Mouse (Mus musculus) liver, embryonic 16.5 days (tissue): ENCODE data around the gene Erich4. TPM values are rescaled to one million over a fixed set of nuclear protein-coding genes. Genes with fewer than 3 reads are reported as not detected.
"Not testable (repeated sequence)": the region's sequence is repeated elsewhere in the genome, so short reads cannot be mapped to it uniquely, and the experiment has no call there.

ENCODE experiments used
- ATAC-seq: fragments of 200-750 bp; cut with Nextera tagmentation; 2 replicates; pipeline ENCODE4 v1.8.0; 2017; ENCODE audit warnings: low read depth, mild to moderate bottlenecking, moderate number of reproducible peaks, moderate library complexity
- H3K27ac ChIP-seq: fragments of 300-500 bp; sonication (generic); 2 replicates; pipeline ENCODE4 v1.5.1; 2014; ENCODE audit warnings: mild to moderate bottlenecking, low read length
- H3K27me3 ChIP-seq: fragments of 300-500 bp; sonication (generic); 2 replicates; pipeline ENCODE4 v1.6.1; 2014; ENCODE audit warnings: low read depth, low read length, mixed read lengths; ENCODE audit not compliant: control insufficient read depth, insufficient read depth
- H3K36me3 ChIP-seq: fragments of 300-500 bp; sonication (generic); 2 replicates; pipeline ENCODE4 v1.6.1; 2014; ENCODE audit warnings: mild to moderate bottlenecking; ENCODE audit not compliant: control insufficient read depth, insufficient read depth
- H3K4me1 ChIP-seq: fragments of 300-500 bp; sonication (generic); 2 replicates; pipeline ENCODE4 v1.6.1; 2014; ENCODE audit warnings: low read depth, low read length, mixed read lengths; ENCODE audit not compliant: control insufficient read depth
- H3K4me2 ChIP-seq: fragments of 300-500 bp; sonication (generic); 2 replicates; pipeline ENCODE4 v1.6.1; 2014; ENCODE audit warnings: low read depth, low read length, mixed read lengths
- H3K4me3 ChIP-seq: fragments of 300-500 bp; sonication (generic); 2 replicates; pipeline ENCODE4 v1.5.1; 2014; ENCODE audit warnings: low read depth, mild to moderate bottlenecking, low read length
- H3K9ac ChIP-seq: fragments of 300-500 bp; sonication (generic); 2 replicates; pipeline ENCODE4 v1.6.1; 2014; ENCODE audit warnings: low read depth, low read length
- H3K9me3 ChIP-seq: fragments of 300-500 bp; sonication (generic); replicated peaks from 2 replicates; pipeline ENCODE4 v1.6.1; 2016; ENCODE audit warnings: low read length; ENCODE audit not compliant: control insufficient read depth
- WGBS: fragments of 180-500 bp; shearing (Covaris S2); extraction: QIAGEN DNeasy Blood & Tissue Kit; methylation state at CpG from one replicate; pipeline ENCODE4 v1.1.7; 2014; ENCODE audit not compliant: insufficient replicate concordance; 5-methylcytosine and 5-hydroxymethylcytosine counted together
- polyA plus RNA-seq: library from polyadenylated mRNA; unstranded; fragments of >200 nt; fragmentation: Nextera tagmentation; extraction: Ambion mirVana; gene quantifications from 2 replicates; pipeline ENCODE4 v1.2.1, GENCODE M21; 2015

Erich4 gene
- polyA plus RNA-seq, 1 experiment from 2014 or later, result 0.65 TPM

DNA sequence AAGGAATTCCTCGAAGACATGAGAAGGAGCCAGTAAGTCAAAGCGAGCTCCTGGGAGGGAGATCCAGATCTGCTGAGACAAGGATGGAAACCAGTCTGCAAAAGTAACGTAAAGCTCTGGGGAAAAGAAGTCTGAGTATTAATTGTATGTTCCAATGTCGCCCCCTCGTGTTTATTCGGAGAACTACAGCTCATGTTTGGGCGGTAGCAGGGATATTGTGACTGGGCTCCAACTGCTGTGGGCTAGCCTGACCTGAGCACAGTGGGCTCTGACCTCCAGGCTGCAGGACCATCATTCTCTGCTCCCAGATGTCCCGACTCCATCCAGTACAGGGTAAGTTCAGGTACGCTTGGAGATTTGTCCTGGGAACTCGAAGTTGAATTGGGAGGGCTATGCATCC is 16.0 kb downstream of the Erich4 start:
- Histone ChIP-seq H3K4me2 (no peak overlapping the region), H3K27ac (no peak overlapping the region), H3K27me3 (no peaks in the 10 kb centered on the region), H3K36me3 (no peaks in the 10 kb centered on the region), H3K4me3 (no peak overlapping the region), H3K4me1 (no peaks in the 10 kb centered on the region), H3K9me3 (no peaks in the 10 kb centered on the region), H3K9ac (no peak overlapping the region)
- no peak for ATAC-seq
- 11% methylated on average over 10 of the region's 10 CpGs for WGBS

DNA sequence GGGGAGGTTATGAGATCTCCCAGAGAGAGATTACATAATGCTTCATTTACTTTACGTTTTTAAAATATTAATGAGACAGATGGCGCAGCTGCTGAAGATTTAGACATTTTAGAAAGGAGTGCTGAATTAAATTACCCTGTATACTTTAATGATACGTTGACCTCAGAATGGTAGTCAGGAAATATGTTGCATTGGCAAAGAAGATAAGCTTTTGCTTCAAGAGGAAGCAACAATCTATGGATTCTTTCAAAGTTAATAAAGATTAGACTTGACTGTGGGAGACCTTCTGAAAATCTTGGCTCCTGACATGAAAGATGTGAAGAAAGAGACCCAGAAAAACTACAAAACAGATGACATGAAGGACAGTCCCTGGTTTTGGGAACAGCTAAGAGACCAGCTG is 21.8 kb downstream of the Erich4 start:
- no peaks in the 10 kb centered on the region for H3K4me1 ChIP-seq

DNA sequence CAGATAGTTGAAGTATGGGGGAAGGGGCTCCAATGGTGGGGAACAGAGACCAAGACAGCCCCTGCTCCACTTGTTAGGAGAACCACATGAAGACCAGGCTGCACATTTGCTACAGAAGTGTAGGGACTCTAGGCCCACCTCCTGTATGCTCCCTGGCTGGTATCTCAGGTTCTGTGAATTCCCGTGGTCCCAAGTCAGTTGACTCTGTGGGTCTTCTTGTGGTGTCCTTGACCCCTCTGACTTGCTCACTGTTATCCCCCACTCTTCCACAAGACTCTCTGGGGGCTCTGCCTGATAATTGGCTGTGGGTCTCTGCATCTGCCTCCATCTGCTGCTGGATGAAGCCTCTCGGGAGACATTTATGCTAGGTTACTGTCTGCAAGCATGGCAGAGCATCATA is 24.5 kb downstream of the Erich4 start:
- no peak overlapping the region for H3K4me3 ChIP-seq
- H3K9ac ChIP-seq, result no peak overlapping the region
- H3K27me3 ChIP-seq, result no peaks in the 10 kb centered on the region
- ATAC-seq, result no peak
- H3K4me2 ChIP-seq, result no peak overlapping the region
- H3K4me1 ChIP-seq, result no peaks in the 10 kb centered on the region
- H3K36me3 ChIP-seq, result no peaks in the 10 kb centered on the region
- H3K27ac ChIP-seq, result no peak overlapping the region
- 64% methylated on average over 2 of the region's 2 CpGs for WGBS
- H3K9me3 ChIP-seq, result no peaks in the 10 kb centered on the region

More for the DNA sequence above, 21.8 kb downstream of the Erich4 start:
- Histone ChIP-seq H3K27ac (no peak overlapping the region), H3K9ac (no peak overlapping the region), H3K27me3 (no peaks in the 10 kb centered on the region), H3K9me3 (no peaks in the 10 kb centered on the region), H3K36me3 (no peaks in the 10 kb centered on the region), H3K4me3 (no peak overlapping the region), H3K4me2 (no peak overlapping the region)
- ATAC-seq, result no peak
- 40% methylated on average over 3 of the region's 3 CpGs for WGBS

DNA sequence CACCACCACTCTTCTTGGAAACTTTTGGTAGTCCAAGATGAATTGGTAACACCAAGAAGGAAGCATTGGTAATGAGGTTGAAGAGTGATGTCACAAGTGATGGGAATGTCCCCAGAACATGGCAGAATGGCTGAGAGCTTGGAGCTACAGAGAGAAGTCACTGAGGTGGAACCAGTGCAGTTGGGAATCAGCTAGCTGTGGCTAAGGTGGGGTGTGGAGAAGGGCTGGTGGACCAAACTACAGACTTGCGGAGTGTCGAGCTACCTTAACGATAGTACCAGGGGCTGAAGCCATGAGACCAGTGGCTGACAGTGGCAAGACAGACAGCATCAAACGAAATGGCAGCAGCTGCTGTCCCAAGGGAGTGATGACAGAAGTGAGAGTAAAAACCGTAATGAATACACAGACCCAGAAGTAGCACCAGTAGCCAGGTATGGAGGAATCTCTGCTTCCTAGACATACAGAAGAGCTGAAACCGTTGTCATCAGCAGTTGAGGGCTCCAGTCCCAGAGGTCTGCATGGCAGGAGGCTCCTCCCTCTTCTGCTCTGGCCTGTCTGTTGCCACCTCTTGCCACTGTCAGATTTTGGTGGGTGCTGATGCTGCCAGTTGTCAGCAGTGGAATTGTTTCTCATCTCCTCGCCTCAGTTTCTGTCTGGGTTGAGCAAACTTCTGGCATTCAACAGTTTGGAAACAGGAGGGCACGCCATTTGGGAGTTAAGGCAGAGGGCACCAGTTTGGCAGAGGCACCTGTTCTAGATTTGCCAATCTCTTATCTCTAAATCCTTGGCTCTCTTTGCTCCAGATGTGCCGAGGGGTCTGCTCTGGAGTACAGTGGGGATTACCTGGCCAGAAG is 30.1 kb downstream of the Erich4 start:
- ATAC-seq, result no peak
- no peaks in the 10 kb centered on the region for H3K4me1 ChIP-seq
- no peak overlapping the region for H3K27ac ChIP-seq
- no peak overlapping the region for H3K4me3 ChIP-seq
- no peak overlapping the region for H3K9ac ChIP-seq
- no peaks in the 10 kb centered on the region for H3K9me3 ChIP-seq
- 62% methylated on average over 9 of the region's 9 CpGs for WGBS
- no peaks in the 10 kb centered on the region for H3K36me3 ChIP-seq
- no peaks in the 10 kb centered on the region for H3K27me3 ChIP-seq
- H3K4me2 ChIP-seq, result no peak overlapping the region

DNA sequence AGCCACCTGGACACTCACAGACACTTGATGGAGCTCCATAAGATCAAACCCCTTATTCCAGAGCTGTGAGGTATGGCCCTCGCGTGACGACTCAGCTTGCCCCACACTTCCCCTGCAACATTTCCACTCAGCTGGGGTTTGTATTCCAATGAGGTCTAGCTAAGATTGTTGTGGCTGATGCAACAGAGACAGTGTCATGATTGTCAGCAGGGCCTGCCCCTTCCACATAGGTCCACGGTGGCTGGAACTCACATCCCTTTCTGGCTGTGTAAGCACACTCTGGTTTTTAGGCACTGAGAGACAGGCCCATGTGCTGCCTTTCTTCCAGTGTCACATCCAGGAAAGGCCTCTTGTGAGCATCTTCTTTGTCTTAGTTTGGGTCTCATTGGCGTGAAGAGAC is 31.0 kb downstream of the Erich4 start:
- H3K4me1 ChIP-seq, result no peaks in the 10 kb centered on the region
- H3K4me3 ChIP-seq, result no peak overlapping the region
- H3K27me3 ChIP-seq, result no peaks in the 10 kb centered on the region
- H3K4me2 ChIP-seq, result no peak overlapping the region
- H3K36me3 ChIP-seq, result no peaks in the 10 kb centered on the region
- H3K27ac ChIP-seq, result no peak overlapping the region
- WGBS, result 65% methylated on average over 5 of the region's 5 CpGs
- no peak overlapping the region for H3K9ac ChIP-seq
- H3K9me3 ChIP-seq, result no peaks in the 10 kb centered on the region
- no peak for ATAC-seq

DNA sequence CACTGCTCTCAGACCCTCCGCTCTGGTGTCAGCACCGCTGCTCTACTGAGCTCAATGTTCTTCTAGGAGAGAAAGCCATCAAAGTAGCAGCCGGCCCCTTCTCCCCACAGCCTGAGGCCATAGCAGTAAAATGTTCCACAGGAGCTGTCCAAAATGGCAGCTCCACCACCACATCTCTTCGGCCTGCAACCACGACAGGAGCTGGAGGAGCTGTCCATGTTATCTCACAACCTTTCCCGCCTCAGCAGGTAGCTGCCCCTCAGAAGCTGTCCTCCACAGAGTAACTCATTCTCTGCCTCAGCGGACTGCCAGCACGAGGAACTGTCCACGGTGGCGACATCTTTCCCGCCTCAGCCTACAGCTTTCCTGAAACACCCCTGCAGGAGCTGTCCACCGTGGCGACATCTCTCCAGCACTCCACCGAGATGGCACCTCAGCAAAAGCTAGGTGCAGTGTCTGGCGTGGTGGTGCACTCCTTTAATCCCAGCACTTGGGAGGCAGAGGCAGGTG is 33.3 kb downstream of the Erich4 start:
- no peaks in the 10 kb centered on the region for H3K4me1 ChIP-seq
- no peaks in the 10 kb centered on the region for H3K36me3 ChIP-seq
- H3K4me3 ChIP-seq, result no peak overlapping the region
- no peaks in the 10 kb centered on the region for H3K27me3 ChIP-seq
- H3K4me2 ChIP-seq, result no peak overlapping the region
- no peak for ATAC-seq
- 62% methylated on average over 15 of the region's 15 CpGs for WGBS
- H3K27ac ChIP-seq, result no peak overlapping the region
- no peaks in the 10 kb centered on the region for H3K9me3 ChIP-seq
- H3K9ac ChIP-seq, result no peak overlapping the region

DNA sequence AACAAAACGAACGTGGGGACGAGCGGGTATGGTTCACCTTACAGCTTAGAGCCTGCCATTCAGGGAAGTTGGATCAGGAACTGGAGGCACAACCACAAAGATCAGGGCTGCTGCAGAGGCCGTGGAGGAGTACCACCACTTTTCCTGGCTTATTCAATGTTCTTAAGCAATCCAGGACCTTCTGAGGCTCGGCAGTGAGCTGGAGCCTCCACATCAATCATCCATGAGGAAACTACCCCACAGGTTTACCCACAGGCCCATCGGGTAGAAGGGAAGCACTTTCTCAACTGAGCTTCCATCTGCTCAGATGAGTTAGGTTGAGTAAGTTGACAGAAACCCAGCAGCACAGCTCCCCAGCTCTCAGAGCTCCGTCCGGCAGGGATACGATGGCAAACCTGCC is 36.3 kb downstream of the Erich4 start:
- 50% methylated on average over 10 of the region's 10 CpGs for WGBS
- Histone ChIP-seq H3K36me3 (no peaks in the 10 kb centered on the region), H3K9ac (no peak overlapping the region), H3K9me3 (no peaks in the 10 kb centered on the region), H3K27me3 (no peaks in the 10 kb centered on the region), H3K4me1 (peaks cover 3% of the 10 kb centered on the region), H3K27ac (no peak overlapping the region), H3K4me3 (no peak overlapping the region), H3K4me2 (no peak overlapping the region)
- ATAC-seq, result no peak

DNA sequence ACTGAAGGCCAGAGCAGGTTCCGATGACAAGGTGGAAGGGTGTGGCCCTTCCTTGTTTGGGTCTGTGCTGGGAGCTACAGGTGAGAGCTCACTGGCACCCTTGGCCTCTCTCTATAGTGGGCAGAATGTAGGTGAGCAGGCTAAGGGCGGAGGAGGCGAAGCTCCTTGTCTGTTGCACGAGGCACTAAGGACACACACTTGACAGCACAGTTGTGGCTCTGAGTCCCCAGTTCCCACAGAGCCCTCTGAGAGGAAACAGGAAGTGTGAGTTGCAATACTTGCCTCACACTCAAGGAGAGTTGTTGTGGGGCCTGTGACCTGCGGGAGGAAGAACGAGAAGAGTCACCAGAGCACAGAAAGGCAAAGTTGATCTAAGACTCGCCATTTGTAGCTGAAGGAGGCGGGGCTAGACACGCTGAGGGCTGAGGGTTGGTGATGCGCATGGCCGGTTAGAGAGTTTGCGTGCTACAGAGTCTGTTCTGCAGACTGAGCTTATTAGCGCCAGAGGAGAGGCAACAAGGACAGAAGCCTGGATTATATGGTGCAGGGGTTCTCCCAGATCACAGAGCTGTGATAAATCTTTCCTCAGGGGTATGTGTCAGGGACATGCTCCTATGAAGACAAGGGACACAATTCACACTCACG is 38.8 kb downstream of the Erich4 start:
- ATAC-seq, result peak; percentile 21; the same call in 1 of the 2 replicates
- H3K27ac ChIP-seq, H3K4me3 ChIP-seq, H3K4me1 ChIP-seq, H3K9ac ChIP-seq, H3K4me2 ChIP-seq, H3K9me3 ChIP-seq, H3K36me3 ChIP-seq, H3K27me3 ChIP-seq: not testable (repeated sequence)
- 47% methylated on average over 12 of the region's 14 CpGs for WGBS

DNA sequence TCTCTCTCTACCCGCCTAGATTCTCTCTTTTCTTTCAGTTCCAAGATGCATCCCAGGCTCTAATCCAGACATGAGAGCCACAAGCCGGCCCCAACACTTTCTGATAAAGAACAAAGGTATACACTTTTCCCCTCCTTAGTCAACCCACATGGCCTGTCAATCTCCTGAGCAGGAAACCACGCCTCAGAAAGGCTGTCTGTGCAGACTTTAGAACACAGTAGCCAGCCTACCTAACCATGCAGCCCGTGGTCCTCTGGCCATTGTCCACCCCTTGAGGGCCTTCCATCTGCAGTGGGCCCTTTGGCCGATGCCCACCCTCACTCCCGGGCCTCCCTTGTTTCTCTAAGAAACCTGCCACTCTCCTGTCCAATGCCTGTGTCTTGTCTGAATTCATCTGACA is 39.4 kb downstream of the Erich4 start:
- H3K4me3 ChIP-seq, H3K27ac ChIP-seq, H3K4me2 ChIP-seq, H3K9me3 ChIP-seq, H3K27me3 ChIP-seq, H3K9ac ChIP-seq, ATAC-seq, H3K36me3 ChIP-seq, H3K4me1 ChIP-seq: not testable (repeated sequence)
- 33% methylated on average over 6 of the region's 6 CpGs for WGBS
